Mouse (Mus musculus): Measurements from ENCODE around the gene Ankrd26.
"Not testable (repeated sequence)": the region's sequence is repeated elsewhere in the genome, so short reads cannot be mapped to it uniquely, and the experiment has no call there.

GRCm38 (mm10) chr6:118578741-118579140 lies 16.7 kb upstream of the Ankrd26 start:
- TF ChIP-seq CTCF (IDR thresholded peaks at IDR 0.05; ENCODE audit: extremely low read depth, insufficient read depth, insufficient read length, insufficient replicate concordance); POLR2A (IDR thresholded peaks at IDR 0.05; ENCODE audit: low read depth, low read length): not testable (repeated sequence)
